Mouse (Mus musculus) spleen, adult 2 months (tissue): Measurements from ENCODE around the gene Madd.

Experiments used
- CTCF ChIP-seq: fragments of 200-500 bp; IDR thresholded peaks from 2 replicates; pipeline ENCODE4 v1.5.1; 2011; ENCODE audit warnings: mild to moderate bottlenecking, inconsistent platforms; ENCODE audit not compliant: insufficient read depth, insufficient read length, insufficient replicate concordance; ENCODE audit errors: extremely low read depth
- POLR2A ChIP-seq: fragments of 200-500 bp; IDR thresholded peaks from 2 replicates; pipeline ENCODE4 v1.6.1; 2011; ENCODE audit warnings: low read depth, low read length, inconsistent platforms

DNA sequence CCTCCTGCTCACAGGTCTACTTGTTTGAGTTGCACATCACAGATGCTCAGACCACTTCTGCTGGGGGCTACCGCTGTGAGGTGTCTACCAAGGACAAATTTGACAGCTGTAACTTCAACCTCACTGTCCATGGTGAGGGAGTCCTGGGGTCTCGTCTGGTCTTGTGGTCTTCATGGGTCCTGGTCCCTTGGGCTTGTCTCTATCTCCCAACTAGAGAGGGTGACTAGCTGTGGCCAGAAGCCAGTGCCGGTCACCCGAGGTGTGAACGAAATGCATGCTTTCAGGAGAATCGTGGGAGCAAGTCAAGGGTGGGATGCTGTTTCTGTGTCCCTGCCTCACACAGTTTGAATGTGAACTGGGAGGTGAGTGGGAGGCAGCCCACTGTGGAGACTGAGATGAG, 62.6 kb downstream of the Madd start:
- no peak for TF ChIP-seq POLR2A
- no peak for TF ChIP-seq CTCF
